Mouse (Mus musculus): Measurements from ENCODE around the gene Hoxc12.

Gene Hoxc12

DNA sequence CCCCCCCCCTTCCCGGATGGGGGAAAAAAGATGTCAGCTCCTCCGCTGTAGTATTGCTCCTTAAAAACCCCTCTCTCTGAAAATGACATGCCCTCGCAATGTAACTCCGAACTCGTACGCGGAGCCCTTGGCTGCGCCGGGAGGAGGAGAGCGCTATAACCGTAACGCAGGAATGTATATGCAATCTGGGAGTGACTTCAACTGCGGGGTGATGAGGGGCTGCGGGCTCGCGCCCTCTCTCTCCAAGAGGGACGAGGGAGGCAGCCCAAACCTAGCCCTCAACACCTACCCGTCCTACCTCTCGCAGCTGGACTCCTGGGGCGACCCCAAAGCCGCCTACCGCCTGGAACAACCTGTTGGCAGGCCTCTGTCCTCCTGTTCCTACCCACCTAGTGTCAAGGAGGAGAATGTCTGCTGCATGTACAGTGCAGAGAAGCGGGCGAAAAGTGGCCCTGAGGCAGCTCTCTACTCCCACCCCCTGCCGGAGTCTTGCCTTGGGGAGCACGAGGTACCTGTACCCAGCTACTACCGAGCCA is 30.3 kb downstream of the Hoxc12 start, which contains the start of gene Hoxc10:
Hoxc10 (plus strand) TSS at position 21 of the 536 bp plus-strand sequence.
- no peak for TF ChIP-seq GATA4 (IDR thresholded peaks at IDR 0.05; ENCODE audit: insufficient replicate concordance, low read length)

DNA sequence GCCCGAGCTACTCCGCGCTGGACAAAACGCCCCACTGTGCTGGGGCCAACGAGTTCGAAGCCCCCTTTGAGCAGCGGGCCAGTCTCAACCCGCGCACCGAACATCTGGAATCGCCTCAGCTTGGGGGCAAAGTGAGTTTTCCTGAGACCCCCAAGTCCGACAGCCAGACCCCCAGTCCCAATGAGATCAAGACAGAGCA is 30.7 kb downstream of the Hoxc12 start, which contains the start of gene Hoxc5:
Hoxc5 (plus strand) TSS at position 132 of the 199 bp plus-strand sequence.
- no peak for TF ChIP-seq GATA4 (IDR thresholded peaks at IDR 0.05; ENCODE audit: insufficient replicate concordance, low read length)

DNA sequence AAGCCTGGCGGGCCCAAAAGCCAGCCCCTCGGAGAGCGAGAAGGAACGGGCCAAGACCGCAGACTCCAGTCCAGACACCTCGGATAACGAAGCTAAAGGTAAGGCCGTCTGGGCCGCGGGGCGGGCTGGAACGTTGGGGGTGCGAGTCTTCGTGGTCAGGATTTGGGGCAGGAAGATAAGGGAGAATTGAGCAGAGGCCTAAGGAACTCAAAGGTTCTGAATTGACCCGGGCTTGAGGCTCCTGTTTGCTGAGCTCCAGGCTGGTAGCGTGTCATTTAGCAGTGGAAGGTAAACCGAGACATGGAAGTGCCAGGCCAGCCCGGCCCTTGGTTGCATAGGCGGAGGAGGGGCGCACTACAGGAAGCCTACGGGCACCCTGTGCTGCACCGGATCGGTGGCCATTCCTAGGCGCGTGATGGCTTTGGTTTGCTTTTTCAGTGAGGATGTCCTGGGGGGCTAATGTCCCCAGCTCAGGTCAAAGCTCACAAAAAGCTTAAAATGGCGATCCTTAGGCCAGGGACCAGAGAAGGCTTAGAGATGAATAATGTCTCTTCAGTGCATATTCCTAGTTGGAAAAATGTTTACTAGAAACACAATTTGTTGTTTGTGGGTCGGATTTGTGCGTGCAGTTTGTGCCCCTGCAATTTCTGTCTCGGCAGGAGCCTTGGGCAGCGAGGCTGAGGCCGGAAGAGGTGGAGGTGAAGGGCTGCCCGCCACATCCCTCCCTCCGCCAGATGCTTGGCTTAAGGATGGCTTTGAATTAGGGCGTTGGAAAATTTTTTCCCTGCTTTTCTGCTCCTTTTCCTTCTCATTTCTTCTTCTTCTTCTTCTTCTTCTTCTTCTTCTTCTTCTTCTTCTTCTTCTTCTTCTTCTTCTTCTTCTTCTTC is 31.2 kb downstream of the Hoxc12 start:
- no peak for TF ChIP-seq GATA4 (IDR thresholded peaks at IDR 0.05; ENCODE audit: insufficient replicate concordance, low read length)

DNA sequence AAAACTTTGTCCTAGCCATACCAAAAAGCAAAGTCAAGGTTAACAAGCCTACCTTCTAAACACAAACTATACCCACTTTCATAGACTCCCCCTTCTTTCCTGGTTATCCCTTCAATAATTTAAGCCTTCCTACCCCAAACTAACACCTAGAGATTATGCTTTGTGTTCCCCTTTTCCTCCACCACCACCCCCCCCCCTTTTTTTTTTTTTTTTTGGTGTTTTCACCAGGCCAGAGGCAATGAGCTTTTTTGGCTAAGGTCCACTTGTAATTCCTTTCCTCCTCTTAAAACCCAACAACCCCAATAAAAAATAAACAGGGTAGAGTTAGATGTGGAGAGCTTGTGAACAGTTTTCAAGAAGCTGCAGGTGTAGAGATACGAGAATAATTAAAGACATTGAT is 32.7 kb downstream of the Hoxc12 start:
- no peak for TF ChIP-seq GATA4 (IDR thresholded peaks at IDR 0.05; ENCODE audit: insufficient replicate concordance, low read length)

DNA sequence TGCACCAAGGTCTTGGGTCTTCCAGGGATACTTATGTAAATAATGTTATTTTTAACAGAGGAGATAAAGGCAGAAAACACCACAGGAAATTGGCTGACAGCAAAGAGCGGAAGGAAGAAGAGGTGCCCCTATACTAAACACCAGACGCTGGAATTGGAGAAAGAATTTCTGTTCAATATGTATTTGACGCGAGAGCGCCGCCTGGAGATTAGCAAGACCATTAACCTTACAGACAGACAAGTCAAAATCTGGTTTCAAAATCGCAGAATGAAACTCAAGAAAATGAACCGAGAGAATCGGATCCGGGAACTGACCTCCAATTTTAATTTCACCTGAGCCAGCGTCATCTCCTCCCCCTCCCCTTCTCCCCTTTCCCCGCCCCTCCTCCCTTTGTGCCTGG is 34.2 kb downstream of the Hoxc12 start:
- TF ChIP-seq GATA4 (IDR thresholded peaks at IDR 0.05; ENCODE audit: insufficient replicate concordance, low read length) = no peak

DNA sequence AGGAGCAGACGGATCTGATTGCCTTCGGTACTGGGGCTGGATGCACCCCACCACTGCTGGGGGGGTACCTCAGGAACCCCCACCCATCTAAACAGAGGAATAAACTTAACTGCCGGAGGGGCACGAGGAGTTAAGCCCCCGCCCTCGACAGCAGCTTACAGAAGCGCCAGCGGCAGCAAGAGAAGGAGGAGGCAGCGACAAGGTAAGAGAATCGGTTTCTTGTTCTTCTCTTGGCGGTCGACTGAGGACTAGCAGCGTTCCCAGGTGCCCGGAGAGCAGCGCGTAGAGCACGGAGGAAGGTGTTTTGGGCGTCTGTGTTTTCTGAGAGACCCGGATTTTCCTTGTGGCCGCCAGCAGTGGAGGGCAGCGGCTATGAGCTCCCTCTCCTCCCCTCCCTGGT is 35.7 kb downstream of the Hoxc12 start:
- no peak for TF ChIP-seq GATA4 (IDR thresholded peaks at IDR 0.05; ENCODE audit: insufficient replicate concordance, low read length)

DNA sequence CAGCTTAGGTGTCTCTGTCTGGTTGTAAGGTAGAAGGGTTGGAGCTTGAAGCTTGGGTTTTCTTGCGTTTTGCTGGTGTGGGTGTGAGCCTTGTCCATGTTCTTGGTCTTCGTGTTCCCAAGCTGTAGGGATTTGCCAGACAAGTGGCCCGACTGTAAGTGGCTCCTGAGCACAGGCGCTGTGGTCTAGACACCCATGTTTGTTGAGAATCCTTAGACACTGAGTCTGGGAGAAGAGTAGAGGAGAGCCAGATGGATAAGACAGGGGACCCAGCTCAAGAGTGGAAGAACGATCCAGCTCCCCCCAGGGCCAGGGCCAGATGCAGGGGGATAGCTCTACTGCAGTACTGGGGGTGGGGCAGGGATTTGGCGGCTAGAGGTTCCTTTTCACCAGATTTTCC is 36.2 kb downstream of the Hoxc12 start:
- no peak for TF ChIP-seq GATA4 (IDR thresholded peaks at IDR 0.05; ENCODE audit: insufficient replicate concordance, low read length)

DNA sequence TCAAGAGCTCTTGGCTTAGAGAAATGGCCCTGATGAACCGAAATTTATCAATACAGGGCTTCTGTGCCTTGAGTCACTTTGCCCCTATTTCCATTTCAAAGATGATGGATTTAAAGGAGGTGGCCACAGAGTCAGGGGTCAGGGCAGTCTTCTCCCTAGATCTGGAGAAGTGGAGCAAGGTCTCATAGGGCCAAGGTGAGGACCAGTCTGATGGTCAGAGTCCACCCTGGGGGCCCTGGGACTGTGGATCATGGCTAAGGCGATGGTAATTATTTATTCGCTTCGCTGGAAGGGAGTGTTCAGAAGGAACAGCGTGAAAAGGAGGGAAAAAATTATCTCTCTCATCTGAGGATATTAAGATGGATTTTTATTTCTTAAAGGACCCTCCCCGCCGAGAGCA is 38.5 kb downstream of the Hoxc12 start:
- no peak for TF ChIP-seq GATA4 (IDR thresholded peaks at IDR 0.05; ENCODE audit: insufficient replicate concordance, low read length)

DNA sequence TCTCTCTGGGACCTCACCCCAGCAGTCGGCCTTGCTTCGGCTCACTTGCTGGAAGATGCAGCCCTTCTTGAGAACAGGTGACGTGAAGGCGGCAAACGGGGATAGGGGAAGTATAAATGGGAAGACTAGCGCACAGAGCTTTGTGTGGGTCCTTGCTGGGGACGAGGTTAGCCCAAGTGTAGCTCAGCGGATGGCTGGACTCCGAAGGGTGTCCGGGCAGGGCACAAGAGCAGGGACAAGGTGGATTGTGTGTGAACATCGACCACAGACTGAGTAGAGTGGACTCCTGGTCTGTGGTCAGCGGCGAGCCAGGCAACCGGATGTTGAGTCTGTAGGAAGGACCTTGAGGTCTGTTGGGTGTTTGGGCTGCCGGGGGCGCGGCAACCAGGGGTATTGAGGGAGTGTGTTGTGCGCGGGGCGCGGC is 39.1 kb downstream of the Hoxc12 start:
- no peak for TF ChIP-seq GATA4 (IDR thresholded peaks at IDR 0.05; ENCODE audit: insufficient replicate concordance, low read length)

DNA sequence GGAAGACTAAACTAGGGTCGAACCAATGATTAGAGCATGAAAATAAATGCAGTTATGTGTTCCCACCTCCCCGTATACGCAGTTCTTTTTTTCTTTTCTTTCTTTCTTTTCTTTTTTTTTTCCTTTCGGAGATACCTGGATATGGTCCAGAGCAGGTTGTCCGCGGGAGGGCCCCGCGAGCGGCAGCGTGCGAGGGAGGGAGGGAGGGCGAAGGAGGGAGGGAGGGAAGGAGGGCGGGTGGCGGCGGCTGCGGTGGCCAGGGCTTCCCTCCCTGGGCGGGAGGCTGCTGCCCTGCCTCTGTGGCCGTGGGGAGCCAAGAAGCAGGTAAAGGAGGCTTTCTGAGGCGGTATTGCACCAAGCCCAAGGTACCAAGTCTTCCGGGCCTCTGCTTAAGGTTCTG is 39.6 kb downstream of the Hoxc12 start, which contains the start of gene Hoxc9:
Hoxc9 (plus strand) TSS at position 269 of the 400 bp plus-strand sequence.
- no peak for TF ChIP-seq GATA4 (IDR thresholded peaks at IDR 0.05; ENCODE audit: insufficient replicate concordance, low read length)

DNA sequence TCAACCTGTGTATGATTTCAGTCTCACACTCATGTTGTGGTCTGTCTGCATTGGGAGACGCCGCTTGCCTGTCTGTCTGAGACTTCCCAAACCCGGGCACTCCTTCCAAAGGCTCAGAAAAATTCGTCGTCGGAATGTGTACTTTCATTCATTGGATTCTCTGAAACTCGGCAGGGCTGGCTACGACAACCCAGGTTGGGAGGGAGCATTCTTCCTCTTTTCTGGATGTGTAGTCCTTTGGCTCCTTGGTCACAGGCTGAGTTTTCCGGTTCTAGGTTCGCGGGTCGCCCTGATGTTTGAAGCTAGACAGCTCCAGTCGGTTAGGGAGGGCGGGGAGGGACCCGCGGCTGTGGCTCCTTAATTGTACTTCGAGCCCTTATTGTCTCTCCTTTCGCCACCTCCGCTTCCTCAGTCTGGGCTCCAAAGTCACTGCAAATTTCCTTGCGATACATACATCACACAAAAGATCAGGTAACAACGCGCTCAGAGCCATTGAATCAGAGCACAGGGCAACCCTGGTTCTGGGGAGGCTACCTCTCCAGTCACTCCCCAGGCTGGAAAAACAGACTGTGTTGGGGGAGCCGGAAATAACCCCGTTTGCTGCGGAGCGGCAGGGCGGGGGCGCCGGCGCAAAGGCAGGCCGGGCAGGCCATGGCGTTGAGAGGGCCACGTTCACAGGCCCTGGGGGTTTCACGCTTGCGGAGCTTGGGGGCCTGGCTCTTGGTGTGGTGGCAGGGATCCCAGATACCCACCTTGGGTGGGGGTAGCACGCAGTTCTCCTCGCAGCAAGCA is 40.3 kb downstream of the Hoxc12 start:
- TF ChIP-seq GATA4 (IDR thresholded peaks at IDR 0.05; ENCODE audit: insufficient replicate concordance, low read length) = no peak

DNA sequence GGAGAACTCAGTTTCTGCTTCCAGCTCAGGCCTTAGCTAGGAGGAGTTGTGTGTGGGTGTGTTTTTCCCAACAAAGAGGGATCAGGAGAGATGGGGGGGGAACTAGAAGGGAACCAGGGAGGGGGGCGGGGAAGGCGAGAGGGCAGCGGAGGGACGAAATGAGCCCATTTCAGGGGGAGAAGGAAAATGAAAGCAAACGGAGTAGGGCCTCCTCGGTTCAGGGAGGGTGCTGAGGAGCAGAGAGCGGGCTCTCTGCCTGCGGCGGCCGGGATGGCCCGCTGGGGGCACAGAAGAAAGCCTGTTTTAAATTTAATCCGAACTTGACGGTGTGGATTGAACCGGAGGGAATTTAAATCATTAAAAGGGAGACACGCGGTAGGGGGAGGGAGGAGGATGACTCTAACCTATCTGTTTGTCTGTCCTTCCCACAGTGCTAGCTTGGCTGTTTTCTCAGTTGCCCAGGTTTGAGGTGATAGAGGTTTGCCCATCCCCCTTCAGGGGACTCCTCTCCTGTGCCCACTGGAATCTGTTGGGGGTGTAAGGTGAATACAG is 40.9 kb downstream of the Hoxc12 start:
- TF ChIP-seq GATA4 (IDR thresholded peaks at IDR 0.05; ENCODE audit: insufficient replicate concordance, low read length) = no peak

DNA sequence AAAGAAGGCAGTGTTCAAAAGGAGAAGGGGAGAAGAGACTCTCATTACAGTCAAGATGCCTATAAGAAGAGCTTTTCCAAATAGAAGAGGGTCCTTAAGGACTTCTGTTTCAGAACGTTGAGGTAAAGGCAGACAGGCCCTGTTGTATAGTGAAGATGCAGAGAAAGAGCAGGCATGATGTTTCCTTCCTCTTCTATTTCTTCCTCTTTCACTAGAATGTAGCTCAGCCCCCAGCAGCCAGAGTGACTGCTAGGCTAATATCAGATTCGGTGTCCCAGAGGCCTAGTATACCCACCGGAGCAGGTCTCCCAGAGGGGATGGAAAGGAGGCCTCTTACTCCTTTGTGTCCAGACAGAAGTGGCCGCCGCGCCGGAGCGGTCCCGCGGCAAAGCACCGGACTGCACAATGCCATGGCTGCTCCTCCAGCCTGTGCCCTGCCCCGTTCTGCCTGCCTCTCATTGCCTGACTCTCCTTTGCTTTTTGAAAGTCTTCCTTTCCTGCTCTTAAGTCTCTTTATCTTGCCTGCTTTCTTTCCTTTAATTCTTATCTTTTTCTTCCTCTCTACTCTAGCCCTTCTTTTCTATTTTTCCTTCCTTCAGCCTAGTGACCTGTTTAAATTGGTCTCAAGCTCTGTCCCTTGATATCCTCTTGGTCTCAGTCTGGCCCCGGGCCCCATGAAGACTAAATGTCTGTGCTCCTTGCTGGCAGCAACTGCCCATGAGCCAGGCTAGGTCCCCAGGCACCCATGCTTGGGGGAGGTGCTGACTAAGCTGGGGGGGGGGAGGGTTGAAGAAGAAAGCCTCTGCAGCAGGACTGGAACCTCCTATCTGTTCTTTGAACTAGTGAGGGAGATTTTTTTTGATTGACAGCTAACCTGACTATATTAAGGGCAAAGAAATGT is 42.3 kb downstream of the Hoxc12 start:
- TF ChIP-seq GATA4 (IDR thresholded peaks at IDR 0.05; ENCODE audit: insufficient replicate concordance, low read length) = no peak

DNA sequence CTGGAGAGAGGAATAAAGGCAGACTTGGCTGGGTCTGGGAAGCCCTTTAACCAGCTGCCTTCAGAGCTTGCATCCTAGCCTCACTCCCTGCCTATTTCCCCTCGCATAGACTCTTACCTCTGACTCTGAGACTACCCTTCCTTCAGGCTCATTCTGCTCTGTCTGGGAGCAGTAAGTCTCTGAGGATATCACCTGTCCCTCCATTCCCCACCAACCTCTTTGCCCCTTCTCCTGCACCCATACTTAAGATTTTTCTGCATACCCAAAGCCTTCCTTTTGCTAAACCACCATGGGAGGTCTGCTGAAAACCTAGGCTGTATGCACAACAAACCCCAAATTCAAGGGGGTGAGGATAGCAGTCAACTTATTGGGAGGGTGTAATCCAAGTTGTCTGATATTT is 43.4 kb downstream of the Hoxc12 start:
- no peak for TF ChIP-seq GATA4 (IDR thresholded peaks at IDR 0.05; ENCODE audit: insufficient replicate concordance, low read length)

DNA sequence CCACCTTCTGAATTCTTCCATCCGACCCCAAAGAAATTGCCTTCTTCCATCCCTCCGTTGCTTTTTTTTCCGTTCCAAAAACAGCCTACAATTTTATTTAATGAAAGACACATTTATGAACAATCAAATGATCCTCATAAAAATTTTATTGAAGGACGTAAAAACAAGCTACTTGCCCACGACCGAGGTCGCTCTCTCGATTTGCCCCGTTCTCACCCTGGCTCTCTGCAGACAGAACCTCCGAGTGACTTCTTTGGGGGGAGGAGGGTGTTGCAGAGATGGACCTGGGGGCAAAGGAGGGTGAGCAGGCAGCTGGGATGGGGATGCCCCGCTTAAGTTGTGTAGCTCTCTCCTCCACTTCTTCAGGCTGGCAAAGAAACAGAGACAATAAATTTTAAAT is 43.8 kb downstream of the Hoxc12 start:
- no peak for TF ChIP-seq GATA4 (IDR thresholded peaks at IDR 0.05; ENCODE audit: insufficient replicate concordance, low read length)

Data from liver, adult (tissue).